Mouse (Mus musculus) ovary, adult 18-20 months (tissue): Measurements from ENCODE around the gene Arhgap22.

Source experiments
- DNase-seq: peaks from one replicate; pipeline ENCODE4 v3.0.0; 2022; ENCODE audit warnings: low spot score, mixed read lengths

Arhgap22 gene

DNA sequence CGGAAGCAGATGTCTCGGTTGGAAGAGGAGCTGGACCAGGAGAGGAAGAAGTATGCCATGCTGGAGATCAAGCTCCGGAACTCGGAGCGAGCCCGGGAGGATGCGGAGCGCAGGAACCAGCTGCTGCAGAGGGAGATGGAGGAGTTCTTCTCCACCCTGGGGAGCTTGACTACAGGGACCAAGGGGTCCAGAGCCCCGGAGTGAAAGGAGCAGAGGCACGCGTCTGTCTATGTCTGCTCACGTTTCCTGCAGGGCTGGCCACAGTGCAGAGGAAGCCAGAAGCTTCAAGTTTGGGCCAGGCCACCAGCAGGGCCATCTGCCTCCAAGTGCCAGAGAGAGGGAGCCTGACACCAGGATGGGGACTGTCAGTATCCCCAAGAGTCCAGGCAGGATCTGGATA is 155.5 kb downstream of the Arhgap22 start:
- DNase-seq: no peak

DNA sequence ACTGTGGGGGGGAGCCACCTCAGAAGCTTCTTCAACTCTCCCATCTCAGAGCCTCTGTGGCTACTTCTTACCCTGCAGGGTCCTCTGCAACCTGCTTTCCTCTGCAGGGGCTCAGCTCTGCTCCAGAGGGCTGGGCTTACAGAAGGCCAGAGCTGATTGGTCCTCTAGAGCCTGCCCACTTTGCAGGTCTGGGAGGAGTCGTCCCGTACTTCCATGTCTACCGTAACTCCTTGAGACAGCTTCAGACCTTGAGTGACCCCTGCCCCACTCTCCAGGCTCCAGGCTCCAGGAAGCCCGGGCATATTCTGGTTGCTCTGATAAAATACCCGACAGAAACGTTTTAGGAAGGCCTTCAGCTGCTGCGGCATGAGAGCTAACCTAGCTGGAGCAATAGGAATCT is 156.2 kb downstream of the Arhgap22 start:
- DNase-seq: no peak

DNA sequence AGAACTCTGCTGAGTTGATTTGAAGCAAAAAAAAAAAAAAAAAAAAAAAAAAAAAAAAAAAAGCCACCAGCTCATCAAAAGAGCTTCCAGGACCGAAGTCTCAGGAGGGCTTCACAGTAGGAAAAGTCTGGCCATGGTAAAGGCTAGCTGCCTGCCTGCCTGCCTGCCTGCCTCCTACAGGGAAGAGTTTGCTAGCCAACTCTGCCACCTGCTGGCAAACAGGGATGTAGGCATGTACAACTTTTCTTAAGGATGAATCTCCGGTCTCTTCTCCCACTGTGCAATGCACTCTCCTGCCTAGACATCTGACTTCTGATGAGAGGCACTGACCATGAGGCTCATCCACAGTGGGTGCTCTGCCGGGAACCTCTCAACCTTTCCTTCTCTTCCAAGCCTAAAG is 157.4 kb downstream of the Arhgap22 start:
- peak; percentile 66 for DNase-seq

DNA sequence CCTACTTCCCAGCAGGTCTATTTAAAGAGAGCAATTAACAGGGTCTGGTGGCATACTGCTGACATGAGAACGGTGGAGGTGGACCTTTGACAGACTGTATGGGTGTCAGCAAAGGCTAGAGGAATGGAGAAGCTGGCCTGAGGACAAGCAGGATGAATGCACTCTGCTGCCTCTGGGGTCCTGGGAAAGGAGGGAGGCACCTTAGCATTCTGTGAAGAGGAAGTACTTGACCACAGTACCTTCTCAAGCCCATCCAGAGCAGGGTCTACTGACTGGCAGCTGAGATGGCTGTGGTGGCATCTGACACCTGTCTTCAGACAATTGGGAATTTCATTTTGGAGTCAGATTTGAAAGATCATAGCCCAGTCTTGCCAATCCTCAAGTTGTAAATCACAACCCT is 159.4 kb downstream of the Arhgap22 start:
- no peak for DNase-seq

DNA sequence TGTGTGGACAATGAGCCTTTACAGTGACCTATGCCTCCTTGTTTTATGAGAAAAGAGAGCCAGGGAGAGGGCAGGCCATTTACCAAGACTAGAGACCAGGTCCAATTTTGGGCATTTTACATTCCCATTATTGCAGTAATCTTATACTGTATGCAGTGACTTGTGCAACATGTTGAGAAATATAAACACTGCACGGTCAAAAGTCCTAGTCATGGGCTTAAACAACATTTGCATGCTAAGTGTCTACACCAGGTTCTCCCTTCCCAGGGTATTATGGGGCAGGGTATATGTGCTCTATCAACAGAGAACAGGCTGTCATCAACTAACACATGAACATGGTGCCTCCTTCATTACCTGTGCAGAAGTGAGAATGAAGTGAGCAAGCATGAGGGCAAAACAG is 160.3 kb downstream of the Arhgap22 start:
- no peak for DNase-seq

DNA sequence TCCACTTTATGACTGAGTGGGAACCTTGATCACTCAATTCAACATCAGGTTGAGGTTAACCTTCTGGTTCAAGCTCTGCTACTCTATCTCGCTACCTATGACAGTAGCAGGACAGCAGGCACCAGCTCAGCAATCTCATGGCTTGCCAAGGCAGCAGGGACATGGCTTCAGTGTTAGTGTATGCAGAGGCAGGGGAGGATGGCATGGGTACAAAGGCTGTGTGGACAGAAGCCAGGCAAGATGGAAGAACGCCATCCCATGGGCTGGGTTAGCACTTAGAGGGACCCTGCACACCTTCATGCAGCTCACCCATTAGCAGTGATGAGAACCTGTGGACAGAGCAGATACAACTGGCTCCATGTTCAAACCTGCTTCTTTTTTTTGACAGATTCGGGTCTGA is 163.4 kb downstream of the Arhgap22 start:
- DNase-seq: no peak

DNA sequence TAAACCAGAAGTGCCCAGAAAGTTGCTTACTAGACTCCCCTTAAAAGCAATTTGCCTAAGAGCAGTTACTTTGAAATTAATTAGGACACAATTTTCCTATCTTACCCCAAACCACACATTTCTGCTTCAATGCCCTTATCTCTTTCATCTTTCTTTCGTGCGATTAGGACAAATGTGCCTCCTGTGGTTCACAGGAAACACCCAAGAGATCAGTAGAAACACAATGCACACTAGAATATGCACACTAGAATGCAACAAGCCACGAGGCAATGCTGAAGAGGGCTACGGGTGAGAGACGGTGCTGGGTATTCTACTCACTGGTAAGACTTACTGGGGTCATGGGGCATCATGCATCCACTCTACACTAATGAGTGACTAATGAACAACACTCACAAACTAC is 164.9 kb downstream of the Arhgap22 start:
- no peak for DNase-seq

DNA sequence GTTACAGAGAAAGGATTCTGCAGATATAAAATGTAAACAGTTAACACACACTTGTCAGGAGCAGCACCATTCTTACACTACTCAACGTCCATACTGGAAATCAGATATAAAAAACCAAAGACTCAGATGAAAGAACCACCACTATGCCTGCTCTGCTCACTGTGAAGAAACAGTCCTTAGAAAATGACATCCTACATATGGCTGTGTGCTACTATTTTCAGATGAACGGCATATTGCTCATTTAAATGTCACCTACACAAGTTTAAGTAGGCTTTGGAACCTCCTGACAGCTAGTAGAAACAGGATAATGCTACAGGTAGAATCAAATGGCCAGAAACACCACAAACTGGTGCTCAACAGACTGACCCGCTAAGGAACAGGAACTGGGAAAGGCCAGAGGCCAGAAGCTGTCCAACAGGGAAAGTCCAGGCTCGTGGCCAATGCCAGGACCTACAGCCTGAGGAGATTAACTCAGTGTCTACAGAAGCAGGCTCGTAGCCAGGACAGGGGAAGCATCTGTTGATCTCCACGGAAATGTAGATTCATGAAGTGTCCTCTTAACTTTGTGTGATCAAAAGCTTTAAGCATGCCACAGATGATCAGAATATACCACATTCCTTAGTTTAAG is 167.1 kb downstream of the Arhgap22 start:
- no peak for DNase-seq

DNA sequence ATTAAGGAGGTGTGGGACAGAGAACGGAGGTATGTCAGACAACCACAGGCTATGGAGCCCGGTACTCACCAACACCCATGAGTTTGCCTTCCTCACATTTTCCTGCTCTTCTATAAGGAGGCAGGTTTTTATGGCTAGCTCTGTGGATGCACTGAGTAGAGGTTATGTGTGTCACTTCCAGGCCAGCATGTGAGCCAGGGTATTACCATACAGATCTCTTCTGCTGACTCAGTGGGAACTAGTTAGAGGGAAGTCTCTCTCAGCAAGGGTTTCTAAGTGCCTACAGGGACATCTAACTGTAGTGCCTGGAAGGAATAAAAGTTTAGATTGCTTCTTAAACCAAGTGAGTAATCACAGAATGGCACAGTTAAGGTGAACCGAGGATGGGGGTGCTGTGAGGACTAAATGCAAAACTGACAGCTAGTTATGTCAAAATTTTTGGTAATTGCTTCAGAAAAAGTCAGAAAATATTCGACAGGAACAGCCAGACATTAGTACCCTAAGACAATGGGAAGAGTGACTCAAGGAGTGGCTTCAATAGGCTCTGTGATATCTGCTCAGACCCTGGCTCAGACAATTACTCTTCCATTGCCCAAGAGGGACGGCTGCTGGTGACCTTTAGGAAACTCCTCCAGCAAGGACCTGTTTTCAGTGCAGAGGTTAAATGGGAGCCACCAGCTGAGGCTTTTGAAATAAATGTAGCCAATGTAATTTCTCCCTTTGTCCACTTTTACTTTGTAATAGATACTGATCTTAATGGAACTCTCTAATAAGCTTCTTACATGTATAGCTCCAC is 184.4 kb downstream of the Arhgap22 start:
- DNase-seq: no peak

DNA sequence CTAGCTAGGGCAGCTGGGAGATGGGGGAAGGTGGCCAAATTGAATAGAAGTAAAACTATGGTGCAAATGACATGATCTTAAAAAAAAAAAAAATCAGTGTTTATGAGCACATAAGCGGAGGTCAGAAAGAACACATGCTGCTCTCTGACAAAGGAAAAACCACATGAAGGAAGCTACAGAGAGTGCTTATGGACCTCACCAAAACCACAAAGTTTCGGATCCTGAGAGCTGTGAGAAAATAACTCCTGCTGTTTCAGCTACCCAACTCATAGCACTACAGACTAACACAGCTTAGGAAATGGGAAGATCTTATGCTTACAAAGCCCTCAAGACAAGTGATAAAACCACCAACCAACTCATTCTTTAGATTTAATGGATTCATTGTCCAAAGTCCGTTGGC is 186.2 kb downstream of the Arhgap22 start:
- DNase-seq: no peak

DNA sequence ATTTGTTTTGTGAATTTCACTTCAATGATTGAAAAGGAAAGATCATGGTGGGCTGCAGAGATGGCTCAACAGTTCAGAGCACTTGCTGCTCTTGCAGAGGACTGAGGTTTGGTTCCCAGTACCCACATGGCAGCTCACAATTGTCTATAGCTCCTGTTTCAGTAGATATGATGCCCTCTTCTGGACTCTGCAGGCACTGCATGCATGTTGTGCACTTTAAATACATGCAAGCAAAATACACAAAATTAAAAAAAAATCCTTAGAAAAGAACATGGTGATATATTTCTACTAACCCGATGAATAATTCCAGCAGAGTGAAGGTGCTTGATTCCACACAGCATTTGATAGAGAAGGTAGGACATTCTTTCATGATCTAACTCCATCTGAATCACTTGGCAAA is 188.5 kb downstream of the Arhgap22 start:
- no peak for DNase-seq

DNA sequence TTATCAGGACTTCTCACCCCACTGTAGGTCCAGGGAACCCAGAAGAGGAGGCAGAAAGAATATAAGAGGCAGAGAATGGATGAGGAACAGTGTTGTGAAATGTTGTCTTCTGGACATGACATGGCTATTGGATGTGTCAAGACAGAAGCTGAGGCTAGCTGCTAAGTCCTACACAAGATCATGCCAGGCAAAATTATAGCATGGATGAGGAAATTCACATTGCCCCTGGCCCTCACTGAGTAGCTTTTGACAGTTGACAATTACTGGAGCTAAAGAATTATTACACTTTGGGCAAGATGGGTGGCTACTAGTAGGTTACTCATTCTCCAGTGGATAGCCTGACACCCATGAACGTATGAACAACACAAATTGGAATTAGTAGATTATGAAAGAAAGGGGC is 201.9 kb downstream of the Arhgap22 start:
- DNase-seq: no peak

DNA sequence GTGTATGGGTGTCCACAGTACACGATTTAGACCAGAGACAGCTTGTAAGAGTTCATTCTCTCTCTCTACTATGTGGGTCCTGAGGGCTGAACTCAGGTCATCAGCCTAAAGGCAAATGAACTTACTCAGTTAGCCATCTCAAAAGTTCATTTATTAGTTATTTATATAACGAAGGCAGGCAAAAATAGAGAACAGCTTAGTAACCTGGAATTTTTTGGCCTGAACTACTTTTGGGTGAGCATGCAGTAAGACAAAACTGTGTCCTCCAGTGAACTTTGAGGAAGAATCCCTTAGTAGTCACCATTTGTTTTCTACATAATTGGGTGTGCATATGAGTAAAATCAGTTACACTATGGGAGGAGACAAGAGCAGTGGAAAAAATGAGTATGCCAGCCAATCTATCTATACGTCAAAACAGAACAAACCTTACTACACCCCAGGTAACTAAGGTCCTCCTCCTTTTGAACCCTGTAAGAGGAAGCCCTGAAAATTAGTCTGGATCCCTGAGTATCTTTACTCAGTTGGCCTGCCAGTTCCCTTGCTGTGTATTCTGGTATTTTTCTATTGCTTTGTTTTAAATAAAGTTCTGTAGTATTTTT is 204.6 kb downstream of the Arhgap22 start:
- DNase-seq: no peak
